Mouse (Mus musculus) thymus, adult 2 months (tissue): ENCODE results near the gene Btbd35f9. TPM values are rescaled to one million over a fixed set of nuclear protein-coding genes. Genes with fewer than 3 reads are reported as not detected.
"Not testable (repeated sequence)": the region's sequence is repeated elsewhere in the genome, so short reads cannot be mapped to it uniquely, and the experiment has no call there.

Experiments used
- DNase-seq: peaks from one replicate; pipeline ENCODE4 v3.0.0; 2021
- H3K27ac ChIP-seq: fragments of 200-500 bp; 2 replicates; pipeline ENCODE4 v1.5.1; 2012; ENCODE audit warnings: low read length, control low read depth; ENCODE audit not compliant: control insufficient read depth, insufficient read depth
- H3K27me3 ChIP-seq: fragments of 200-500 bp; 2 replicates; pipeline ENCODE4 v1.6.1; 2012; ENCODE audit warnings: mild to moderate bottlenecking, low read length, moderate library complexity, mixed read lengths; ENCODE audit not compliant: control insufficient read depth, insufficient read depth
- H3K36me3 ChIP-seq: fragments of 200-500 bp; 2 replicates; pipeline ENCODE4 v1.6.1; 2012; ENCODE audit warnings: mild to moderate bottlenecking, low read length, moderate library complexity; ENCODE audit not compliant: control insufficient read depth, insufficient read depth
- H3K4me1 ChIP-seq: fragments of 200-500 bp; replicated peaks from 2 replicates; pipeline ENCODE4 v1.6.1; 2012; ENCODE audit warnings: low read length; ENCODE audit not compliant: control insufficient read depth, insufficient read depth
- H3K4me3 ChIP-seq: fragments of 200-500 bp; 2 replicates; pipeline ENCODE4 v1.5.1; 2012; ENCODE audit warnings: mild to moderate bottlenecking, low read length, control low read depth, moderate library complexity; ENCODE audit not compliant: control insufficient read depth, insufficient read depth
- WGBS: fragments of 180-500 bp; shearing (Covaris S2); methylation state at CpG from one replicate; pipeline ENCODE4 v1.1.7; 2018; 5-methylcytosine and 5-hydroxymethylcytosine counted together
- polyA plus RNA-seq: library from polyadenylated mRNA; depleted of rRNA; stranded (reverse); fragments of >200 nt; gene quantifications from 2 replicates; pipeline ENCODE4 v1.2.3, GENCODE M21; 2012; rRNA removed

The Btbd35f9 gene
- polyA plus RNA-seq, result not detected in 2 replicates

- H3K36me3 ChIP-seq, H3K4me3 ChIP-seq, H3K4me1 ChIP-seq, DNase-seq, H3K27me3 ChIP-seq, H3K27ac ChIP-seq: not testable (repeated sequence)
- WGBS, result no CpG with 5 or more reads among the region's 5 CpGs
Measured at GRCm38 (mm10) chrX:34161399-34161798, at the start of gene Btbd35f9. Gene Btbd35f9 (minus strand): TSS chrX:34161499.

Other genes starting within 250 kb of the Btbd35f9 start
- not detected in 2 replicates for gene Btbd35f6, start 205.0 kb downstream of the Btbd35f9 start, polyA plus RNA-seq
- gene Gm21870, start 174.7 kb downstream of the Btbd35f9 start, polyA plus RNA-seq, result not detected in 2 replicates
- not detected in 2 replicates for gene Spin2g, start 77.2 kb upstream of the Btbd35f9 start, polyA plus RNA-seq